In genomic region chr14:120507516-120507915, GRCm38 (mm10) we compare ENCODE assay signal across 11 mouse cellular contexts. TPM values are rescaled to one million over a fixed set of nuclear protein-coding genes. Genes with fewer than 3 reads are reported as not detected.
DNase-seq lines count a peak whose midpoint lies in the region; ATAC-seq and TF ChIP-seq lines count a peak whose summit lies in the region.
"Had no signal": no experiment of that assay in that cellular context is flagged by ENCODE, and none has a peak within 500 bp of the region (broad histone marks: within the 10 kb centered on the region; RNA-seq: fewer than 3 reads in every experiment).

No protein-coding gene starts in this region.

- no peak overlapping the region for H3K27ac ChIP-seq in heart, postnatal 0 days (ENCODE audit: low read depth)
- H3K27ac ChIP-seq in midbrain, embryonic 13.5 days, result 0 out of 2 replicates have a peak overlapping the region, but pooled peaks have one; percentile 21
- H3K27ac ChIP-seq: heart, adult 2 months; limb, embryonic 13.5 days had no signal

- H3K9ac ChIP-seq in heart, postnatal 0 days (replicated peaks; ENCODE audit: low read depth, low read length), result no peak overlapping the region
- H3K9ac ChIP-seq in midbrain, embryonic 13.5 days (replicated peaks), result no peak overlapping the region
- H3K9ac ChIP-seq: limb, embryonic 13.5 days had no signal

- H3K4me3 ChIP-seq in heart, postnatal 0 days (ENCODE audit: low read depth, low read length), result no peak overlapping the region
- H3K4me3 ChIP-seq in midbrain, embryonic 13.5 days (replicated peaks), result no peak overlapping the region
- H3K4me3 ChIP-seq: heart, adult 2 months; limb, embryonic 13.5 days had no signal

- TF ChIP-seq CTCF in heart, postnatal 0 days (IDR thresholded peaks at IDR 0.05; ENCODE audit: low read depth), result no peak

- H3K4me2 ChIP-seq in heart, postnatal 0 days (ENCODE audit: low read depth, low read length), result peak overlapping the region; percentile 16; the same call in 1 of the 2 replicates
- no peak overlapping the region for H3K4me2 ChIP-seq in midbrain, embryonic 13.5 days (replicated peaks)
- H3K4me2 ChIP-seq: limb, embryonic 13.5 days had no signal

- no peaks in the 10 kb centered on the region for H3K27me3 ChIP-seq in heart, postnatal 0 days (ENCODE audit: control insufficient read depth, insufficient read depth, low read length)
- no peaks in the 10 kb centered on the region for H3K27me3 ChIP-seq in midbrain, embryonic 13.5 days
- H3K27me3 ChIP-seq: limb, embryonic 13.5 days had no signal

- peaks cover 12% of the 10 kb centered on the region; the same call in 1 of the 2 replicates for H3K4me1 ChIP-seq in heart, postnatal 0 days (ENCODE audit: control insufficient read depth, insufficient read depth)
- peaks cover 12% of the 10 kb centered on the region for H3K4me1 ChIP-seq in midbrain, embryonic 13.5 days (replicated peaks)

- WGBS in heart, postnatal 0 days, result 9% methylated on average over 12 of the region's 12 CpGs
- 44% methylated on average over 12 of the region's 12 CpGs for WGBS in midbrain, embryonic 13.5 days

- no peak for TF ChIP-seq EP300 in heart, postnatal 0 days (IDR thresholded peaks at IDR 0.05; ENCODE audit: low read depth)

- no peak for ATAC-seq in heart, postnatal 0 days (ENCODE audit: insufficient read depth, low read depth)
- peak; percentile 89 for ATAC-seq in midbrain, embryonic 13.5 days

- peaks cover 21% of the 10 kb centered on the region for H3K36me3 ChIP-seq in heart, postnatal 0 days (replicated peaks; ENCODE audit: control insufficient read depth, insufficient read depth, low read length)
- peaks cover 18% of the 10 kb centered on the region for H3K36me3 ChIP-seq in midbrain, embryonic 13.5 days

- no peaks in the 10 kb centered on the region for H3K9me3 ChIP-seq in heart, postnatal 0 days (replicated peaks; ENCODE audit: control insufficient read depth, low read length)
- H3K9me3 ChIP-seq in midbrain, embryonic 13.5 days, result no peaks in the 10 kb centered on the region
- H3K9me3 ChIP-seq: limb, embryonic 13.5 days had no signal

- DNase-seq in layer of hippocampus, adult 11-12 months (ENCODE audit: low spot score), result peak; percentile 64
- DNase-seq in layer of hippocampus, adult 9-10 months (ENCODE audit: low spot score), result no peak
- peak; percentile 8 for DNase-seq in embryo, embryonic 11.5 days (ENCODE audit: low read depth, low spot score)
- DNase-seq in heart, postnatal 0 days (ENCODE audit: low spot score), result peak; percentile 42
- DNase-seq in adrenal gland, adult 18-20 months (ENCODE audit: low spot score in 2 of 2), result no peak
- DNase-seq in ovary, postnatal 14 days (ENCODE audit: low spot score), result no peak
- no peak for DNase-seq in cerebellum, adult 8-10 months
- DNase-seq: spleen, adult 18-20 months had no signal

RNA-seq across cellular contexts. Expression of gene Rap2a, which starts 29.3 kb away (rescaled TPM):
- 15.2 and 21.6 TPM in 2 replicates for total RNA-seq in heart, postnatal 0 days (2014; rRNA removed; ENCODE audit: low replicate concordance)
- 8.3 and 8.6 TPM in 2 replicates for polyA plus RNA-seq in heart, postnatal 0 days (2015; fragmentation: Nextera tagmentation; extraction: Ambion mirVana)
- 11.9 and 14.8 TPM in 2 replicates for polyA plus RNA-seq in midbrain, embryonic 13.5 days (2015; fragmentation: Nextera tagmentation; extraction: Ambion mirVana)
- 10 to 100 TPM; 13.7 TPM for total RNA-seq in adrenal gland, adult 18-20 months (2021)

Comparison
In these comparisons a context has a peak if more than half of its experiments do, and no peak if none do; other contexts are left out.
1. DNase-seq: peak in layer of hippocampus, adult 11-12 months (single experiment), embryo, embryonic 11.5 days (single experiment) and heart, postnatal 0 days (single experiment); none in layer of hippocampus, adult 9-10 months (single experiment), adrenal gland, adult 18-20 months (0 of 2), ovary, postnatal 14 days (single experiment) and cerebellum, adult 8-10 months (single experiment).